Mouse (Mus musculus) heart, postnatal 0 days (tissue): Measurements from ENCODE around the gene Angptl8.

Experiments
- CTCF ChIP-seq: IDR thresholded peaks from 2 replicates; pipeline ENCODE4 v1.5.1; 2016; ENCODE audit warnings: antibody characterized with exemption, control low read depth, low read depth
- EP300 ChIP-seq: IDR thresholded peaks from 2 replicates; pipeline ENCODE4 v1.6.1; 2016; ENCODE audit warnings: antibody characterized with exemption, low read depth

- no peak for TF ChIP-seq EP300
- no peak for TF ChIP-seq CTCF
These were observed 40.9 kb upstream of the Angptl8 start for GRCm38 (mm10) chr9:21794344-21794834.
